Mouse (Mus musculus) myocyte (in vitro differentiated cells): ENCODE data around the gene Kin.

ENCODE experiments used
- E2F4 ChIP-seq: IDR thresholded peaks from one replicate; pipeline ENCODE4 v1.6.1; 2011; ENCODE audit warnings: mild to moderate bottlenecking, control low read depth, moderate library complexity; ENCODE audit not compliant: insufficient read depth
- MAX ChIP-seq: IDR thresholded peaks from one replicate; pipeline ENCODE4 v1.6.1; 2011; ENCODE audit warnings: low read depth, mild to moderate bottlenecking, control low read depth
- POLR2A ChIP-seq: IDR thresholded peaks from one replicate; pipeline ENCODE4 v1.6.1; 2011; ENCODE audit warnings: low read depth, mild to moderate bottlenecking, control low read depth, moderate library complexity; ENCODE audit not compliant: insufficient read length
- USF1 ChIP-seq: IDR thresholded peaks from one replicate; pipeline ENCODE4 v1.6.1; 2011; ENCODE audit warnings: low read depth, mild to moderate bottlenecking, control low read depth, moderate library complexity

DNA sequence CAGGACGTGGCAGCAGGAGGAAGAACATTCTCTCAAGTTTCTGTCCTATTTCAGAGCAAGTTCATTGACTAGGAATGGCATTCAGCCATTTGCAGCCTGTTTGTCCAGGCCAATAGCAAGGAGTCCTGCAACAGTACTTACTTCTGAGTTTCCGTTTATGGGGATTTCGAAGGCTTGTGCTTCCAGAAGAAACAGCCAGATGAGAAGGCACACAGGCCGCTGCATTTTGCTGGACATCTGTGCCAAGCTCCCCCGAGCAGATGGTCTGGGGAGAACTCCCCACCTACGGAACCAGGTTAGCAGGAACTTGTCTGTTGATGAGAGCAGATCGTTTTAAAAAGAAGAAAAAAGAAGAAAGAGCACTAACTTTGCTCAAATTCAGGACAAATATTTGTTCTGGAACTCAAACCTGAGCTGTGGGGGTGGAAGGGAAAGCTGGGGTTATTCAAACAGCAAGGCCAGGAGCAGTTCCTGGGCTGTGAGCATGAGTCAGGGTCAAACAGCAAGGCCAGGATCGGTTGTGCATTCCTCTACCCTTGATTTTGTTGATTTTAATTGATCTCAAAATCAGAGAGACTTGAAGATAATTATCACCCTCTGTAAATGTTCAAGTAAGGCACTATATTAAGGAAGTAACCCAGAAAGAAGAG lies 50.1 kb downstream of the Kin start:
- TF ChIP-seq USF1 (no peak), E2F4 (no peak), MAX (no peak), POLR2A (no peak)
